Mouse (Mus musculus) forebrain, postnatal 0 days (tissue): Measurements from ENCODE around the gene Amigo2. TPM values are rescaled to one million over a fixed set of nuclear protein-coding genes. Genes with fewer than 3 reads are reported as not detected.
"Not testable (repeated sequence)": the region's sequence is repeated elsewhere in the genome, so short reads cannot be mapped to it uniquely, and the experiment has no call there.

Experiments
- ATAC-seq: fragments of 200-750 bp; cut with Nextera tagmentation; 2 replicates; pipeline ENCODE4 v1.8.0; 2017; ENCODE audit warnings: mild to moderate bottlenecking, moderate library complexity
- DNase-seq: peaks from one replicate; pipeline ENCODE4 v3.0.0-alpha.2; 2015
- H3K27ac ChIP-seq: fragments of 300-500 bp; sonication (generic); 2 replicates; pipeline ENCODE4 v1.5.1; 2014; ENCODE audit warnings: low read depth, mild to moderate bottlenecking, antibody characterized with exemption, low read length, moderate library complexity, mixed read lengths
- H3K27me3 ChIP-seq: fragments of 300-500 bp; sonication (generic); 2 replicates; pipeline ENCODE4 v1.6.1; 2014; ENCODE audit warnings: mild to moderate bottlenecking, low read length, mixed read lengths; ENCODE audit not compliant: insufficient read depth
- H3K36me3 ChIP-seq: fragments of 300-500 bp; sonication (generic); 2 replicates; pipeline ENCODE4 v1.6.1; 2014; ENCODE audit warnings: mild to moderate bottlenecking, moderate library complexity; ENCODE audit not compliant: insufficient read depth
- H3K4me1 ChIP-seq: fragments of 300-500 bp; sonication (generic); 2 replicates; pipeline ENCODE4 v1.6.1; 2014; ENCODE audit warnings: antibody characterized with exemption; ENCODE audit not compliant: insufficient read depth
- H3K4me2 ChIP-seq: fragments of 300-500 bp; sonication (generic); 2 replicates; pipeline ENCODE4 v1.6.1; 2014; ENCODE audit warnings: low read depth, mild to moderate bottlenecking, moderate library complexity
- H3K4me3 ChIP-seq: fragments of 300-500 bp; sonication (generic); 2 replicates; pipeline ENCODE4 v1.5.1; 2014; ENCODE audit warnings: low read depth, low read length, mixed read lengths
- H3K9ac ChIP-seq: fragments of 300-500 bp; sonication (generic); 2 replicates; pipeline ENCODE4 v1.6.1; 2014; ENCODE audit warnings: mild to moderate bottlenecking
- H3K9me3 ChIP-seq: fragments of 300-500 bp; sonication (generic); 2 replicates; pipeline ENCODE4 v1.6.1; 2016; ENCODE audit warnings: low read length
- CTCF ChIP-seq: sonication (generic); IDR thresholded peaks from 2 replicates; pipeline ENCODE4 v1.5.1; 2016; ENCODE audit warnings: antibody characterized with exemption, control low read depth, low read depth
- WGBS: fragments of 180-500 bp; shearing (Covaris S2); extraction: QIAGEN DNeasy Blood & Tissue Kit; methylation state at CpG from one replicate; pipeline ENCODE4 v1.1.7; 2014; 5-methylcytosine and 5-hydroxymethylcytosine counted together
- polyA plus RNA-seq: library from polyadenylated mRNA; unstranded; fragments of >200 nt; fragmentation: Nextera tagmentation; extraction: Ambion mirVana; gene quantifications from 2 replicates; pipeline ENCODE4 v1.2.1, GENCODE M21; 2015
- total RNA-seq: library from RNA; depleted of rRNA; stranded (reverse); fragments of >200 nt; gene quantifications from 2 replicates; pipeline ENCODE4 v1.2.3, GENCODE M21; 2014

Amigo2 gene
- total and polyA plus RNA-seq, 2 experiments from 2014 or later: 8.7 to 15.7 TPM

DNA sequence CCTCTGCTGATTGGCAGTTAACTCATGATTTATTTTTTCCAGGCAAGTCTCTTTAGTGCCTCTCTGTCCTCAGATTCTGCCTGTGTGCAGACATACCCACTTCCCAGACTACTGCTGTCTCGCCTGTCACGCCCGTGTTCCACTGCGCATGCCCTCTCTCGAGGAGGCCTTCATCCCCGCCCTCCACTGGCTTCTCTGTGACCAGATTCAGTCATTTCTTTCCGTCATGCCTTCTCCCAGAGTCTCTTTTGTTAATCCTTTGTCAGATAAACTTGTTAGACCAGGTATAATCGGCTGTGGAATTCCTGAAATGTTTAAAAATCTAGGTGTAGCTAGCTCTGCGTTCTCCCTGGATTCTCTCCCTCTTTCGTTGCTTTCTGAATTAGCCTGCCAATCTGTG lies 23.7 kb downstream of the Amigo2 start:
- Histone ChIP-seq H3K4me1 (no peaks in the 10 kb centered on the region), H3K4me3 (no peak overlapping the region), H3K4me2 (no peak overlapping the region), H3K36me3 (no peaks in the 10 kb centered on the region), H3K27ac (no peak overlapping the region), H3K9me3 (no peaks in the 10 kb centered on the region), H3K9ac (no peak overlapping the region), H3K27me3 (no peaks in the 10 kb centered on the region)
- DNase-seq (no peak), ATAC-seq (no peak)
- WGBS: 92% methylated on average over 10 of the region's 10 CpGs
- no peak for TF ChIP-seq CTCF

GRCm38 (mm10) chr15:97216843-97217242 lies 30.2 kb downstream of the Amigo2 start:
- no peak for DNase-seq
- Histone ChIP-seq H3K4me3 (no peak overlapping the region), H3K4me2 (no peak overlapping the region), H3K27me3 (no peaks in the 10 kb centered on the region), H3K9me3 (no peaks in the 10 kb centered on the region), H3K4me1 (no peaks in the 10 kb centered on the region), H3K36me3 (no peaks in the 10 kb centered on the region), H3K27ac (no peak overlapping the region), H3K9ac (no peak overlapping the region)
- no peak for ATAC-seq
- 97% methylated on average over 5 of the region's 5 CpGs for WGBS
- no peak for TF ChIP-seq CTCF

DNA sequence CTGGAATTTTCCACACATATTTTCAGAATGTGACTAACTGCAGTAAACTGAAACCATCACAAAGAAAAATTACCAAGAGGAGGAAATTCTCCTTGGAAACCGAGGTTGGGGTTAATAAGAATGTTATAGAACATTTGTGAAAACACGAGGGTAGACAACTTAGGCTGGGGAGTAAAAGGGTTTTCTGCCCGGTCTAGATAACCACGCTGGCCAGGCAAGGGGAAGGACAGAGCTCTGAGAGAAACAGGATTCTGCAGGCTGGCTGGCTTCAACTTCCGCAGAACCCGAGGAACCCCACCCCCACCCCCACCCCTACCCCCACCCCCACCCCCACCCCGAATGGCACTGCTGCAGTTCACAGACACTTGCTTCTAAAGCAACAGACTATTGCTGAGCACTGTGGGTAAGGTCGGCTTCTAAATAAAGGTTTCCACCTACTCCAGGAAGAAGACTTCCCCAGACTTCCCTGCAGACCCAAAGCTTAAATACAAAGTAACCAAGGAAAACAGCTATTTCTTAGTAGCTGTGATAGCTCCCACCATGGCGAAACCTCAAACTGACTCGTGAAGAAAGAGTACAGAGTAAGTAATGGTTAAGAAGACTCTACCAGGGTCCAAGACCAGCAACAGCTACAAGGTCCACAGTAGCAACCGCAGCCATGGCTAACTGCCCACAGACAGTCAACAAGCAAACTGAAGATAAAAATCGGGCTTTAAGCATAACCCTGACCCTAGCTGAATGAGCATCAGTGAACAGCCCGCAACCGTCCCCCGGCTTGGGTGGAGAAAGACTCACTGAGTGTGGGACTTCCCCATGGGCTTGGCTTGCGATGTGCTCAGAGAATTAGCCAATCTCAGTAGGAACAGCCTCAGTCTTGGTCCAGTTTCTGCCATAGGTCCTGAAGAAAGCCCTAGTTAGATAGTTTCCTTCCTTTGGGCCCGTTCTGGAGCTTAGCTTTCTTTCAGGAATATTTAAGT lies 34.3 kb downstream of the Amigo2 start:
- TF ChIP-seq CTCF: no peak
- Histone ChIP-seq H3K27me3 (no peaks in the 10 kb centered on the region), H3K9ac (no peak overlapping the region), H3K4me3 (no peak overlapping the region), H3K4me2 (no peak overlapping the region), H3K36me3 (no peaks in the 10 kb centered on the region), H3K27ac (no peak overlapping the region), H3K4me1 (no peaks in the 10 kb centered on the region), H3K9me3 (no peaks in the 10 kb centered on the region)
- no peak for DNase-seq
- WGBS: 81% methylated on average over 17 of the region's 17 CpGs
- ATAC-seq: no peak

- H3K27ac ChIP-seq, H3K4me3 ChIP-seq, DNase-seq, H3K27me3 ChIP-seq, H3K9ac ChIP-seq, H3K4me1 ChIP-seq, H3K9me3 ChIP-seq, ATAC-seq, H3K36me3 ChIP-seq, H3K4me2 ChIP-seq: not testable (repeated sequence)
- WGBS: 85% methylated on average over 3 of the region's 3 CpGs
Observed at GRCm38 (mm10) chr15:97209754-97210153, 37.3 kb downstream of the Amigo2 start.

- no peak overlapping the region for H3K4me3 ChIP-seq
- H3K9ac ChIP-seq: no peak overlapping the region
- H3K9me3 ChIP-seq: no peaks in the 10 kb centered on the region
- H3K27ac ChIP-seq: no peak overlapping the region
- no peaks in the 10 kb centered on the region for H3K4me1 ChIP-seq
- H3K36me3 ChIP-seq: no peaks in the 10 kb centered on the region
- WGBS: 96% methylated on average over 8 of the region's 8 CpGs
- DNase-seq (no peak), ATAC-seq (no peak)
- no peak overlapping the region for H3K4me2 ChIP-seq
- H3K27me3 ChIP-seq: no peaks in the 10 kb centered on the region
- TF ChIP-seq CTCF: no peak
Observed at GRCm38 (mm10) chr15:97206506-97206905, 40.6 kb downstream of the Amigo2 start.

- DNase-seq (no peak), ATAC-seq (no peak)
- Histone ChIP-seq H3K9me3 (no peaks in the 10 kb centered on the region), H3K27me3 (no peaks in the 10 kb centered on the region), H3K4me3 (no peak overlapping the region), H3K27ac (no peak overlapping the region), H3K9ac (no peak overlapping the region), H3K4me1 (no peaks in the 10 kb centered on the region), H3K4me2 (no peak overlapping the region), H3K36me3 (no peaks in the 10 kb centered on the region)
- 79% methylated on average over 10 of the region's 10 CpGs for WGBS
- TF ChIP-seq CTCF: no peak
Observed at GRCm38 (mm10) chr15:97205776-97206175, 41.3 kb downstream of the Amigo2 start.

DNA sequence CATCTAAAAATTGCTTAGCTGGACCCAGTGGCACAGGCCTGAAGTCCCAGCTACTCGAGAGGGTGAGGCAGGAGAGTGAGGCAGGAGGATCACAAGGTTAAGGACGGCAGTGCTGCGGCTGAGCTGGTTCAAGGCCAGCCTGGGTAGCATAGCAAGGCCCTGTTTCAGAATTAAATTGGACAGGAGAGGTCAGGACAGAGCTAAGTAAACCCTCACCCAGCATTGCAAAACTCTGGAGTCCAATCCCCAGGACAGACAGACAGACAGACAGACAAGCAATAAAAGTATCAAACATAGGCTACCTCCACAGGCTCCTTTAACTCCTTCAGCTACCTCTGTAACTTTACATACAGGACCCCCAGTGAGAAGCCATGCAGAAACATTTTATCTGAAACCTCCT lies 42.2 kb downstream of the Amigo2 start:
- no peak for TF ChIP-seq CTCF
- no peak for ATAC-seq
- Histone ChIP-seq H3K4me3 (no peak overlapping the region), H3K36me3 (no peaks in the 10 kb centered on the region), H3K27ac (no peak overlapping the region), H3K4me2 (no peak overlapping the region), H3K9me3 (no peaks in the 10 kb centered on the region), H3K9ac (no peak overlapping the region), H3K4me1 (no peaks in the 10 kb centered on the region), H3K27me3 (no peaks in the 10 kb centered on the region)
- DNase-seq: no peak
- 92% methylated on average over 3 of the region's 3 CpGs for WGBS
